Comparison of ENCODE assay signal across 7 mouse cellular contexts in genomic region chr7:55986526-55987214, GRCm38 (mm10). TPM values are rescaled to one million over a fixed set of nuclear protein-coding genes. Genes with fewer than 3 reads are reported as not detected.
DNase-seq lines count a peak whose midpoint lies in the region; ATAC-seq and TF ChIP-seq lines count a peak whose summit lies in the region.

No protein-coding gene starts in this region.

- H3K9ac ChIP-seq in intestine, postnatal 0 days (ENCODE audit: low read depth, low read length), result no peak overlapping the region
- H3K9ac ChIP-seq in midbrain, embryonic 14.5 days (replicated peaks; ENCODE audit: low read length), result no peak overlapping the region

- no peak overlapping the region for H3K27ac ChIP-seq in intestine, postnatal 0 days (ENCODE audit: low read depth, low read length)
- H3K27ac ChIP-seq in limb, embryonic 10.5 days, result no peak overlapping the region
- H3K27ac ChIP-seq in midbrain, embryonic 14.5 days (replicated peaks; ENCODE audit: low read depth, low read length), result no peak overlapping the region

- DNase-seq in adrenal gland, postnatal 10 days, result peak; percentile 88
- DNase-seq in embryo, embryonic 11.5 days (ENCODE audit: low read depth, low spot score), result peak; percentile 62
- peak; percentile 86 for DNase-seq in limb, embryonic 10.5 days (ENCODE audit: low spot score)
- peak; percentile 81 for DNase-seq in midbrain, embryonic 14.5 days
- DNase-seq in spleen, adult 18-20 months, result peak; percentile 55 to 79

- no peaks in the 10 kb centered on the region for H3K36me3 ChIP-seq in intestine, postnatal 0 days (ENCODE audit: control insufficient read depth, insufficient read depth)
- no peaks in the 10 kb centered on the region for H3K36me3 ChIP-seq in limb, embryonic 10.5 days
- peaks cover 17% of the 10 kb centered on the region for H3K36me3 ChIP-seq in midbrain, embryonic 14.5 days (ENCODE audit: control insufficient read depth, insufficient read depth, low read length)

- H3K9me3 ChIP-seq in intestine, postnatal 0 days (ENCODE audit: control insufficient read depth), result no peaks in the 10 kb centered on the region
- no peaks in the 10 kb centered on the region for H3K9me3 ChIP-seq in limb, embryonic 10.5 days (replicated peaks)
- H3K9me3 ChIP-seq in midbrain, embryonic 14.5 days (ENCODE audit: control insufficient read depth, low read length), result no peaks in the 10 kb centered on the region

- H3K4me2 ChIP-seq in intestine, postnatal 0 days (replicated peaks; ENCODE audit: low read depth), result peak overlapping the region; percentile 41
- H3K4me2 ChIP-seq in midbrain, embryonic 14.5 days (ENCODE audit: low read length), result peak overlapping the region; percentile 29; the same call in 1 of the 2 replicates

- ATAC-seq in granulocyte monocyte progenitor cell, adult 5-6 weeks (replicated peaks; ENCODE audit: poor library complexity, severe bottlenecking), result peak; percentile 99
- peak; percentile 51; the same call in 1 of the 2 replicates for ATAC-seq in intestine, postnatal 0 days
- peak; percentile 75; the same call in 1 of the 2 replicates for ATAC-seq in midbrain, embryonic 14.5 days (ENCODE audit: low FRiP score, low TSS enrichment)

- WGBS in intestine, postnatal 0 days, result 33% methylated on average over 13 of the region's 13 CpGs
- WGBS in limb, embryonic 10.5 days, result 40% methylated on average over 13 of the region's 13 CpGs
- WGBS in midbrain, embryonic 14.5 days, result 38% methylated on average over 13 of the region's 13 CpGs

- peak; percentile 77 for TF ChIP-seq CTCF in intestine, postnatal 0 days (IDR thresholded peaks at IDR 0.05; ENCODE audit: low read depth)

- H3K4me1 ChIP-seq in intestine, postnatal 0 days (replicated peaks; ENCODE audit: control insufficient read depth, insufficient read depth, low read length), result no peaks in the 10 kb centered on the region
- no peaks in the 10 kb centered on the region for H3K4me1 ChIP-seq in limb, embryonic 10.5 days
- H3K4me1 ChIP-seq in midbrain, embryonic 14.5 days (ENCODE audit: control insufficient read depth, insufficient read depth, low read length), result no peaks in the 10 kb centered on the region

- no peak overlapping the region for H3K4me3 ChIP-seq in intestine, postnatal 0 days (ENCODE audit: low read depth, low read length)
- no peak overlapping the region for H3K4me3 ChIP-seq in limb, embryonic 10.5 days
- H3K4me3 ChIP-seq in midbrain, embryonic 14.5 days (replicated peaks; ENCODE audit: low read depth, low read length), result no peak overlapping the region

- no peaks in the 10 kb centered on the region for H3K27me3 ChIP-seq in intestine, postnatal 0 days (replicated peaks; ENCODE audit: control insufficient read depth, insufficient read depth, low read length)
- H3K27me3 ChIP-seq in limb, embryonic 10.5 days (ENCODE audit: low read depth, poor library complexity, severe bottlenecking), result no peaks in the 10 kb centered on the region
- H3K27me3 ChIP-seq in midbrain, embryonic 14.5 days (ENCODE audit: control insufficient read depth, insufficient read depth, low read length), result no peaks in the 10 kb centered on the region

RNA-seq across cellular contexts. Expression of gene Nipa2, which starts 24.4 kb away (rescaled TPM):
- total RNA-seq in adrenal gland, postnatal 10 days (2021), result 10 to 100 TPM; 48.1 to 49.8 TPM
- 31.2 and 34.3 TPM in 2 replicates for total RNA-seq in granulocyte monocyte progenitor cell, adult 5-6 weeks (2014; fragmentation: Nextera tagmentation)
- total RNA-seq in granulocyte monocyte progenitor cell, adult 5-6 weeks (2017), result 37.3 and 39.8 TPM in 2 replicates
- polyA plus RNA-seq in intestine, postnatal 0 days (2015; fragmentation: Nextera tagmentation; extraction: Ambion mirVana), result 124 and 142 TPM in 2 replicates
- polyA plus RNA-seq in limb, embryonic 10.5 days (2016; fragmentation: Nextera tagmentation; extraction: Ambion mirVana), result 46.1 and 46.4 TPM in 2 replicates
- 37.3 and 45.1 TPM in 2 replicates for polyA plus RNA-seq in midbrain, embryonic 14.5 days (2014; fragmentation: Nextera tagmentation; extraction: Ambion mirVana)

RNA-seq across cellular contexts. Expression of gene Nipa1, which starts 33.1 kb away (rescaled TPM):
- 1 to 10 TPM; 6.7 to 6.8 TPM for total RNA-seq in adrenal gland, postnatal 10 days (2021)
- 0.73 and 1.3 TPM in 2 replicates for total RNA-seq in granulocyte monocyte progenitor cell, adult 5-6 weeks (2014; fragmentation: Nextera tagmentation)
- 1.9 and 4.4 TPM in 2 replicates for total RNA-seq in granulocyte monocyte progenitor cell, adult 5-6 weeks (2017)
- 3.7 and 4.0 TPM in 2 replicates for polyA plus RNA-seq in intestine, postnatal 0 days (2015; fragmentation: Nextera tagmentation; extraction: Ambion mirVana)
- polyA plus RNA-seq in limb, embryonic 10.5 days (2016; fragmentation: Nextera tagmentation; extraction: Ambion mirVana), result 5.2 and 5.9 TPM in 2 replicates
- polyA plus RNA-seq in midbrain, embryonic 14.5 days (2014; fragmentation: Nextera tagmentation; extraction: Ambion mirVana), result 19.4 and 20.1 TPM in 2 replicates
